8 mouse cellular contexts compared by ENCODE assay signal in genomic region chr10:9012829-9013548, GRCm38 (mm10).
DNase-seq lines count a peak whose midpoint lies in the region; ATAC-seq and TF ChIP-seq lines count a peak whose summit lies in the region.

No protein-coding gene starts in this region.

- ATAC-seq in heart, embryonic 12.5 days (ENCODE audit: insufficient number of reproducible peaks, low FRiP score), result no peak
- ATAC-seq in limb, embryonic 11.5 days (ENCODE audit: insufficient number of reproducible peaks, low FRiP score, low TSS enrichment, low read depth), result no peak
- ATAC-seq in midbrain, postnatal 0 days (ENCODE audit: low FRiP score), result no peak; the same call in 1 of the 2 replicates
- ATAC-seq in stomach, embryonic 15.5 days (ENCODE audit: insufficient read depth, low FRiP score, low read depth), result 0 out of 2 replicates have a peak, but pooled peaks have one; percentile 12

- peaks cover 15% of the 10 kb centered on the region for H3K4me1 ChIP-seq in heart, embryonic 12.5 days (replicated peaks)
- H3K4me1 ChIP-seq in limb, embryonic 11.5 days (ENCODE audit: control insufficient read depth, insufficient read depth, low read length), result no peaks in the 10 kb centered on the region
- H3K4me1 ChIP-seq in midbrain, postnatal 0 days (ENCODE audit: insufficient read depth, low read length), result no peaks in the 10 kb centered on the region
- no peaks in the 10 kb centered on the region for H3K4me1 ChIP-seq in stomach, embryonic 15.5 days

- H3K4me3 ChIP-seq in heart, embryonic 12.5 days, result no peak overlapping the region
- H3K4me3 ChIP-seq in limb, embryonic 11.5 days (ENCODE audit: low read depth, low read length), result no peak overlapping the region
- no peak overlapping the region for H3K4me3 ChIP-seq in midbrain, postnatal 0 days (ENCODE audit: low read depth, low read length)
- H3K4me3 ChIP-seq in stomach, embryonic 15.5 days (replicated peaks), result no peak overlapping the region

- no peak overlapping the region for H3K27ac ChIP-seq in heart, embryonic 12.5 days (ENCODE audit: poor library complexity, severe bottlenecking)
- H3K27ac ChIP-seq in limb, embryonic 11.5 days (replicated peaks; ENCODE audit: low read depth, low read length), result no peak overlapping the region
- H3K27ac ChIP-seq in midbrain, postnatal 0 days (ENCODE audit: low read depth, low read length), result no peak overlapping the region
- no peak overlapping the region for H3K27ac ChIP-seq in stomach, embryonic 15.5 days

- WGBS in heart, embryonic 12.5 days, result 39% methylated on average over 5 of the region's 5 CpGs
- 37% methylated on average over 5 of the region's 5 CpGs for WGBS in limb, embryonic 11.5 days
- WGBS in midbrain, postnatal 0 days, result 42% methylated on average over 5 of the region's 5 CpGs
- whole genome bisulfite sequencing in stomach, embryonic 15.5 days, result 36% methylated on average over 5 of the region's 5 CpGs

- no peaks in the 10 kb centered on the region for H3K36me3 ChIP-seq in heart, embryonic 12.5 days
- no peaks in the 10 kb centered on the region for H3K36me3 ChIP-seq in limb, embryonic 11.5 days (ENCODE audit: control insufficient read depth, insufficient read depth, low read length)
- H3K36me3 ChIP-seq in midbrain, postnatal 0 days (ENCODE audit: insufficient read depth, low read length), result no peaks in the 10 kb centered on the region
- no peaks in the 10 kb centered on the region for H3K36me3 ChIP-seq in stomach, embryonic 15.5 days

- H3K27me3 ChIP-seq in heart, embryonic 12.5 days (replicated peaks), result no peaks in the 10 kb centered on the region
- H3K27me3 ChIP-seq in limb, embryonic 11.5 days (ENCODE audit: control insufficient read depth, insufficient read depth, low read length), result no peaks in the 10 kb centered on the region
- no peaks in the 10 kb centered on the region for H3K27me3 ChIP-seq in midbrain, postnatal 0 days (ENCODE audit: insufficient read depth, low read length)
- no peaks in the 10 kb centered on the region for H3K27me3 ChIP-seq in stomach, embryonic 15.5 days (replicated peaks)

- H3K9me3 ChIP-seq in heart, embryonic 12.5 days (replicated peaks), result no peaks in the 10 kb centered on the region
- H3K9me3 ChIP-seq in limb, embryonic 11.5 days (ENCODE audit: control insufficient read depth, low read length), result no peaks in the 10 kb centered on the region
- H3K9me3 ChIP-seq in midbrain, postnatal 0 days (ENCODE audit: low read length), result no peaks in the 10 kb centered on the region
- no peaks in the 10 kb centered on the region for H3K9me3 ChIP-seq in stomach, embryonic 15.5 days

- H3K9ac ChIP-seq in heart, embryonic 12.5 days, result no peak overlapping the region
- H3K9ac ChIP-seq in limb, embryonic 11.5 days (ENCODE audit: low read length), result no peak overlapping the region
- H3K9ac ChIP-seq in midbrain, postnatal 0 days (replicated peaks; ENCODE audit: low read length, poor library complexity, severe bottlenecking), result no peak overlapping the region
- no peak overlapping the region for H3K9ac ChIP-seq in stomach, embryonic 15.5 days

- peak; percentile 39 to 84 for DNase-seq in heart, adult 18-20 months
- peak; percentile 86 to 92 for DNase-seq in cerebellum, postnatal 14 days
- peak; percentile 66 to 72 for DNase-seq in frontal cortex, postnatal 36 days (ENCODE audit: low spot score in 2 of 2)
- peak; percentile 66 for DNase-seq in kidney, adult 9 months
- peak; percentile 82 for DNase-seq in limb, embryonic 11.5 days (ENCODE audit: low spot score)
- DNase-seq in midbrain, postnatal 0 days (ENCODE audit: low spot score), result peak; percentile 71

- H3K4me2 ChIP-seq in heart, embryonic 12.5 days, result no peak overlapping the region
- no peak overlapping the region for H3K4me2 ChIP-seq in limb, embryonic 11.5 days (ENCODE audit: low read depth, severe bottlenecking)
- H3K4me2 ChIP-seq in midbrain, postnatal 0 days (ENCODE audit: low read depth, low read length, poor library complexity, severe bottlenecking), result no peak overlapping the region
- H3K4me2 ChIP-seq in stomach, embryonic 15.5 days, result no peak overlapping the region

- peak; percentile 82 for TF ChIP-seq CTCF in midbrain, postnatal 0 days (IDR thresholded peaks at IDR 0.05)
